Comparison of ENCODE assay signal across 7 mouse cellular contexts in genomic region chr2:167298729-167299705, GRCm38 (mm10). TPM values are rescaled to one million over a fixed set of nuclear protein-coding genes. Genes with fewer than 3 reads are reported as not detected.
A peak's percentile ranks its signal among the peaks of the same experiment; 100 is the strongest.
DNase-seq lines count a peak whose midpoint lies in the region; ATAC-seq and TF ChIP-seq lines count a peak whose summit lies in the region.

No protein-coding gene starts in this region.

- peak; percentile 35 for ATAC-seq in midbrain, embryonic 13.5 days

- H3K36me3 ChIP-seq in midbrain, embryonic 13.5 days = peaks cover 31% of the 10 kb centered on the region

- no peak for TF ChIP-seq POLR2A in cortical plate, adult 2 months (IDR thresholded peaks at IDR 0.05; ENCODE audit: extremely low read depth, insufficient read depth, low read length)

- WGBS in midbrain, embryonic 13.5 days = 73% methylated on average over 27 of the region's 27 CpGs

- no peak overlapping the region for H3K9ac ChIP-seq in midbrain, embryonic 13.5 days (replicated peaks)

- intact Hi-C loops in heart, postnatal 14 days (cut with DNase I) = loop anchor here (5.0 kb wide), 1 partner anchor 118 kb away; no protein-coding TSS in a partner anchor

- H3K9me3 ChIP-seq in midbrain, embryonic 13.5 days = no peaks in the 10 kb centered on the region

- peaks cover 4% of the 10 kb centered on the region for H3K4me1 ChIP-seq in cortical plate, adult 2 months (ENCODE audit: control insufficient read depth, insufficient read depth, low read length)
- H3K4me1 ChIP-seq in midbrain, embryonic 13.5 days (replicated peaks) = peaks cover 17% of the 10 kb centered on the region

- 0 out of 2 replicates have a peak overlapping the region, but pooled peaks have one; percentile 32 for H3K27ac ChIP-seq in cortical plate, adult 2 months (ENCODE audit: insufficient read depth, low read length)
- H3K27ac ChIP-seq in midbrain, embryonic 13.5 days = peak overlapping the region; percentile 53; the same call in 1 of the 2 replicates

- DNase-seq in urinary bladder, adult 2 months (ENCODE audit: low spot score) = peak; percentile 14
- no peak for DNase-seq in urinary bladder, postnatal 14 days (ENCODE audit: low spot score)
- peak; percentile 1 to 4 for DNase-seq in heart, postnatal 14 days
- peak; percentile 89 for DNase-seq in layer of hippocampus, adult 9-11 months
- DNase-seq in thymus, postnatal 10 days (ENCODE audit: low spot score in 2 of 2) = peak; percentile 45 to 48

- no peak overlapping the region for H3K4me2 ChIP-seq in midbrain, embryonic 13.5 days (replicated peaks)

- no peaks in the 10 kb centered on the region for H3K27me3 ChIP-seq in midbrain, embryonic 13.5 days

- no peak overlapping the region for H3K4me3 ChIP-seq in cortical plate, adult 2 months (ENCODE audit: insufficient read depth, low read length)
- no peak overlapping the region for H3K4me3 ChIP-seq in midbrain, embryonic 13.5 days (replicated peaks)

- no peak for TF ChIP-seq CTCF in cortical plate, adult 2 months (IDR thresholded peaks at IDR 0.05; ENCODE audit: extremely low read depth, insufficient read depth, low read length)

RNA-seq across cellular contexts. Expression of gene B4galt5, which starts 50.0 kb away (rescaled TPM):
- 12.6 and 28.4 TPM in 2 replicates for polyA plus RNA-seq in urinary bladder, adult 2 months (2012; rRNA removed)
- 35.3 and 39.2 TPM in 2 replicates for polyA plus RNA-seq in cortical plate, adult 2 months (2012; rRNA removed)
- total RNA-seq in heart, postnatal 14 days (2021) = 10 to 100 TPM; 18.5 to 19.8 TPM
- polyA plus RNA-seq in midbrain, embryonic 13.5 days (2015; fragmentation: Nextera tagmentation; extraction: Ambion mirVana) = 10.6 and 11.2 TPM in 2 replicates

RNA-seq across cellular contexts. Expression of gene Ptgis, which starts 58.6 kb away (rescaled TPM):
- polyA plus RNA-seq in urinary bladder, adult 2 months (2012; rRNA removed) = 98.4 and 106 TPM in 2 replicates
- polyA plus RNA-seq in cortical plate, adult 2 months (2012; rRNA removed) = 2.0 and 2.1 TPM in 2 replicates
- total RNA-seq in heart, postnatal 14 days (2021) = 10 to 100 TPM; 24.5 to 25.5 TPM
- 4.0 and 4.5 TPM in 2 replicates for polyA plus RNA-seq in midbrain, embryonic 13.5 days (2015; fragmentation: Nextera tagmentation; extraction: Ambion mirVana)

Comparison
In these comparisons a context has a peak if more than half of its experiments do, and no peak if none do; other contexts are left out.
1. RNA of gene Ptgis, which starts 58.6 kb away (polyA plus RNA-seq): 98.4 to 106 TPM in urinary bladder, adult 2 months; 4.0 to 4.5 TPM in midbrain, embryonic 13.5 days and 2.0 to 2.1 TPM in cortical plate, adult 2 months; every median in the first group is over 10 times any median in the second.